ENCODE assay signal across 19 mouse cellular contexts in genomic region chr17:4871267-4871666, GRCm38 (mm10).
"Had no signal": no experiment of that assay in that cellular context is flagged by ENCODE, and none has a peak within 500 bp of the region (broad histone marks: within the 10 kb centered on the region; RNA-seq: fewer than 3 reads in every experiment).

No protein-coding gene starts in this region.

- H3K4me3 ChIP-seq: midbrain, embryonic 10.5 days; midbrain, embryonic 12.5 days; myocyte; neural tube, embryonic 13.5 days; neural tube, embryonic 15.5 days had no signal

- H3K9me3 ChIP-seq: midbrain, embryonic 10.5 days; midbrain, embryonic 12.5 days; neural tube, embryonic 13.5 days; neural tube, embryonic 15.5 days had no signal

- H3K9ac ChIP-seq: lung, embryonic 14.5 days; midbrain, embryonic 12.5 days; neural tube, embryonic 13.5 days; neural tube, embryonic 15.5 days had no signal

- H3K4me2 ChIP-seq: lung, embryonic 14.5 days; midbrain, embryonic 12.5 days; neural tube, embryonic 13.5 days; neural tube, embryonic 15.5 days had no signal

- H3K27me3 ChIP-seq: midbrain, embryonic 12.5 days; neural tube, embryonic 13.5 days; neural tube, embryonic 15.5 days had no signal

- ATAC-seq: midbrain, embryonic 16.5 days had no signal

- DNase-seq: lung, adult 18-20 months; lung, embryonic 14.5 days; lung, postnatal 10 days; lung, postnatal 4 days; midbrain, embryonic 14.5 days; retina, postnatal 1 day; right cerebral cortex, adult 18-20 months; right cerebral cortex, postnatal 25 days; right cerebral cortex, postnatal 4 days; spleen, adult 18-20 months; thymus, adult 2 months; thymus, postnatal 25 days; thymus, postnatal 4 days had no signal

- H3K36me3 ChIP-seq: midbrain, embryonic 10.5 days; midbrain, embryonic 12.5 days; neural tube, embryonic 13.5 days; neural tube, embryonic 15.5 days had no signal

- H3K27ac ChIP-seq: midbrain, embryonic 10.5 days; midbrain, embryonic 12.5 days; neural tube, embryonic 13.5 days; neural tube, embryonic 15.5 days had no signal
